Mouse (Mus musculus): ENCODE results near the gene Clic4. TPM values are rescaled to one million over a fixed set of nuclear protein-coding genes. Genes with fewer than 3 reads are reported as not detected.

The Clic4 gene
- polyA plus RNA-seq, 1 experiment from 2014 or later = 66.9 TPM

DNA sequence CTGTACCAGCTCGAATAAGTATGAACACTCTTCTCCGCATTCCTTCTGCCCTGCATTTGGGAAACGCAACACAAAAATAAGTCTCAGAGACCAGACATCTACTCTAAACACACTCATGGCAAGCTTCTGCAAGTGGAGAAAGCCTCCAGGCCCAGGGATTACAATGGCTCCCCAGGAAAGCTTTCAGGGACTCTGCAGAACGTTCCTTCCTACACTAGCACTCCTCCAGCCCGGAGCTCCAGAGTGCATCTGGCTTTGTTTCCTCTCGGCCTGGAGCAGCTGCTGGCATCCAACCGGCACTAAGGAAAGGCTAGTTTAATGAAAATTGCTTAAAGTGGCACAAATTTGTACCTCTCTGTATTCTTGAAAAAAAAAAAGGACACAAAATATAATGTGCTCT, 14.1 kb downstream of the Clic4 start:
- WGBS = 45% methylated on average over 7 of the region's 7 CpGs
- ATAC-seq = no peak
- peak overlapping the region; percentile 35; the same call in 1 of the 2 replicates for H3K4me2 ChIP-seq (replicated peaks; ENCODE audit: low read depth)

DNA sequence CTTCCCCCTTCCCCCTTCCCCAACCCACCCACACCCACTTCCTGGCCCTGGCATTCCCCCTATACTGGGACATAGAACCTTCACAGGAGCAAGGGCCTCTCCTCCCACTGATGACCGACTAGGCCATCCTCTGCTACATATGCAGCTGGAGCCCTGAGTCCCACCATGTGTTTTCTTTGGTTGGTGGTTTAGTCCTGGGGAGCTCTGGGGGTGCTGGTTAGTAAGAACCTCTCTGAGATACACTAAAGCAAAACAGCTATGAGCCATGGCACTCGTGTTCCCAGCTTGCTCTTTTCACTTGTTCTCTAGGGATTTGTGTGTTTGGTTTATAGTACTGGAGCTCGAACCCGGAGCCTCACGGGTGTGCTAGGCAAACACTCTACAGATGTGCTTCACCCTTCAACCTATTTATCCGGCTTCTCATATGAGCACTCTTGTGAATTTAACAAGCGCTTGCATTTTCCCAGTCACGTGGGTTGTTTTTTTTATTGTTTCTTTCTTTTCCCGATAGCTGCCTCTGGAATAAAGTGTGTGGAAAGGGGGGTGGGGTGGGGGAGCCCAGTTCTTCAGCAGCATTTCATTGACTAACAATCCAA, 14.6 kb downstream of the Clic4 start:
- no peak for ATAC-seq
- no peak for TF ChIP-seq CTCF (IDR thresholded peaks at IDR 0.05; ENCODE audit: low read depth)
- peak overlapping the region; percentile 35; the same call in 1 of the 2 replicates for H3K4me2 ChIP-seq (replicated peaks; ENCODE audit: low read depth)
- H3K4me3 ChIP-seq (ENCODE audit: low read depth, low read length) = no peak overlapping the region
- H3K36me3 ChIP-seq (ENCODE audit: control insufficient read depth, insufficient read depth) = peaks cover 7% of the 10 kb centered on the region; the same call in 1 of the 2 replicates
- H3K4me1 ChIP-seq (replicated peaks; ENCODE audit: control insufficient read depth, insufficient read depth, low read length) = 0 out of 2 replicates have a peak, but pooled peaks cover 2% of the 10 kb centered on the region
- no peaks in the 10 kb centered on the region for H3K27me3 ChIP-seq (replicated peaks; ENCODE audit: control insufficient read depth, insufficient read depth, low read length)
- no peak overlapping the region for H3K9ac ChIP-seq (ENCODE audit: low read depth, low read length)
- H3K27ac ChIP-seq (ENCODE audit: low read depth, low read length) = no peak overlapping the region
- no peaks in the 10 kb centered on the region for H3K9me3 ChIP-seq (ENCODE audit: control insufficient read depth)
- 57% methylated on average over 9 of the region's 9 CpGs for WGBS

More for the DNA sequence above, 14.1 kb downstream of the Clic4 start:
- no peak for TF ChIP-seq CTCF (IDR thresholded peaks at IDR 0.05; ENCODE audit: low read depth)
- H3K4me3 ChIP-seq (ENCODE audit: low read depth, low read length) = no peak overlapping the region
- H3K36me3 ChIP-seq (ENCODE audit: control insufficient read depth, insufficient read depth) = peaks cover 7% of the 10 kb centered on the region; the same call in 1 of the 2 replicates
- H3K9me3 ChIP-seq (ENCODE audit: control insufficient read depth) = no peaks in the 10 kb centered on the region
- H3K9ac ChIP-seq (ENCODE audit: low read depth, low read length) = no peak overlapping the region
- 0 out of 2 replicates have a peak, but pooled peaks cover under 1% of the 10 kb centered on the region for H3K4me1 ChIP-seq (replicated peaks; ENCODE audit: control insufficient read depth, insufficient read depth, low read length)
- H3K27ac ChIP-seq (ENCODE audit: low read depth, low read length) = no peak overlapping the region
- no peaks in the 10 kb centered on the region for H3K27me3 ChIP-seq (replicated peaks; ENCODE audit: control insufficient read depth, insufficient read depth, low read length)

DNA sequence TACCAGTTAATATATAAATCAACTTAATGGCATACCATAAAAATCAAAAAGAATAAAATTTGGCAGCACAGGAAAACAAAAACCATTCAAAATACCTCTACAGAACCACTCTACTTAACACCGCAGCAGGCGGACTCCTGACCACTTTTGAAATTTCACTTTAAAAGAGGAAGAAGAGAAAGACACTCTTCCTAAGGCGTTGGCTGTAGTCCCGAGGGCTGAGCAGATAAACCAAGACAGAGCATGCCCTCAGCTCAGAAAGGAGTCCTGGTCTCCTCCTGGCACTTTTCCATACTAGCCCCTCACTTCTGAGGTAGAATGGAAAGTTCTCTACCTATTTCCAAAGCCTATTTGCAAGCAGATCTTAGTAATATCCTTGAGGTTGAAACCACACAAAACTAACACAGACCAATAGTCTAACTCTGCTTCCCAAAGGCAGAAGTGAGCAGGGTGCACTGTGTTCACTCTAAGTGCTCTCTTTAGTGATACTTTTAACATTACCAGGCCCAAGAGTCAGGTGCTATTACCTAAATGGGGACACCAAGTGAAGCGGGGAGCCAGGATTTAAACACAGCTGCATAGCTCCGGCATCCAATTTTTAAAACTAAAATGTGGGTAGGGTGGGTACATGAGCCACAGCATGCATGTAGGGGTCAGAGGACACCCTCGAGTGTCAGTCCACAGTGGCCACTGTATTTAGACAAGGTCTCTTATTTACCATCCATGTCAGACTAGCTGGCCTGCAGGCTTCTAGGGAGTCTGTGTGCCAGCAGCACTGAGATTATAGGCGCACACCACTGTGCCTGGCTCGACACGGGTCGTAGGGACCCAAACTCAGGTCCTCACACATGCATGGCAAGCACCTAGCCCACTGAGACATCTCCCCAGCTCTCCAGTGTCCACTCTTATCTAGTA, 15.8 kb downstream of the Clic4 start:
- ATAC-seq = no peak
- Histone ChIP-seq H3K4me2 (replicated peaks; ENCODE audit: low read depth) (no peak overlapping the region), H3K27me3 (replicated peaks; ENCODE audit: control insufficient read depth, insufficient read depth, low read length) (no peaks in the 10 kb centered on the region), H3K36me3 (ENCODE audit: control insufficient read depth, insufficient read depth) (peaks cover 4% of the 10 kb centered on the region; the same call in 1 of the 2 replicates), H3K9me3 (ENCODE audit: control insufficient read depth) (no peaks in the 10 kb centered on the region), H3K9ac (ENCODE audit: low read depth, low read length) (no peak overlapping the region), H3K4me3 (ENCODE audit: low read depth, low read length) (no peak overlapping the region), H3K27ac (ENCODE audit: low read depth, low read length) (no peak overlapping the region), H3K4me1 (replicated peaks; ENCODE audit: control insufficient read depth, insufficient read depth, low read length) (0 out of 2 replicates have a peak, but pooled peaks cover 2% of the 10 kb centered on the region)
- TF ChIP-seq CTCF (IDR thresholded peaks at IDR 0.05; ENCODE audit: low read depth) = no peak
- WGBS = 81% methylated on average over 11 of the region's 11 CpGs

DNA sequence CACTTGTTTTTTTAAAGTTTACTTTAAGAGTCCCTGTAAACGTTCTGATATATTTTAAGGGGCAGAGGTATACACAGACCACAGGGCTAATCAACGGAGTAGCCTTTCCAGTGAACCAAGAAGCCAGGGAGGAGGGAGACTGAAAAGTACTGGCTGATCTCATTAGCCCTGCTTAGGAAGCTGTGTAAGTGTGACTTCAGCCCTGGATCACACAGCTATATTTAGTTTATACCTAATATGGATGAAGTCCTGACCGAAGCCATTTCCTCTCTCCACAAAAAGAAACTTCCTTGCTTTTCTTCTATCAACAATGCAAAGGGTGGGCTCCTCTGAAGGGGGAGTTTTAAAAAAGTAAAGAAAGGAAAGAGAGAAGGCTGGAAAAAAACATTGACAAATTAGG, 17.8 kb downstream of the Clic4 start:
- Histone ChIP-seq H3K27me3 (replicated peaks; ENCODE audit: control insufficient read depth, insufficient read depth, low read length) (no peaks in the 10 kb centered on the region), H3K4me3 (ENCODE audit: low read depth, low read length) (no peak overlapping the region), H3K4me2 (replicated peaks; ENCODE audit: low read depth) (no peak overlapping the region), H3K9ac (ENCODE audit: low read depth, low read length) (no peak overlapping the region), H3K27ac (ENCODE audit: low read depth, low read length) (peak overlapping the region; percentile 67; the same call in 1 of the 2 replicates), H3K4me1 (replicated peaks; ENCODE audit: control insufficient read depth, insufficient read depth, low read length) (0 out of 2 replicates have a peak, but pooled peaks cover 2% of the 10 kb centered on the region), H3K36me3 (ENCODE audit: control insufficient read depth, insufficient read depth) (no peaks in the 10 kb centered on the region), H3K9me3 (ENCODE audit: control insufficient read depth) (no peaks in the 10 kb centered on the region)
- TF ChIP-seq CTCF (IDR thresholded peaks at IDR 0.05; ENCODE audit: low read depth) = no peak
- 0 out of 2 replicates have a peak, but pooled peaks have one; percentile 25 for ATAC-seq
- WGBS = 44% methylated on average over 3 of the region's 3 CpGs

DNA sequence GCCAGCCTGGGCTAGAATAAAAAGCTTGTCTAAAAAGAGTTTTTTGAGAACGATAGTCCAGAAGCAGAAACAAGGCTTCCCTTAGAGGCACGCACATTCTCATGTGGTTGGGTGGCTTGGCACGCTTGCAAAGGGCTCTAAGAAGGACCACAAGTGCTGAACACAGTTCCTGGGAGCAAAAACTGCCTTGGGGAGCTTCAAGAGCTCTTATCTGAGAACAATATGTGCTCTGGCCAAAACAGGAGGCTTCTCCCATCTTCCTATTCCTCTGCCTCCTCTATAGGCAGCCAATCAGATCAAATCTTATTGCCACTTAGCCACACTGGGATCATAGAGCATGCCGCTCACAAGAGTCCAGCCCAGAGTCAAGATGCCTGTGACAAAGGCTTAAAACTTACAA, 18.3 kb downstream of the Clic4 start:
- no peak for ATAC-seq
- no peak overlapping the region for H3K4me2 ChIP-seq (replicated peaks; ENCODE audit: low read depth)

More for the DNA sequence above, 18.3 kb downstream of the Clic4 start:
- no peaks in the 10 kb centered on the region for H3K36me3 ChIP-seq (ENCODE audit: control insufficient read depth, insufficient read depth)
- no peak for TF ChIP-seq CTCF (IDR thresholded peaks at IDR 0.05; ENCODE audit: low read depth)
- H3K4me1 ChIP-seq (replicated peaks; ENCODE audit: control insufficient read depth, insufficient read depth, low read length) = 0 out of 2 replicates have a peak, but pooled peaks cover 2% of the 10 kb centered on the region
- H3K9me3 ChIP-seq (ENCODE audit: control insufficient read depth) = no peaks in the 10 kb centered on the region
- H3K4me3 ChIP-seq (ENCODE audit: low read depth, low read length) = no peak overlapping the region
- no peak overlapping the region for H3K9ac ChIP-seq (ENCODE audit: low read depth, low read length)
- H3K27me3 ChIP-seq (replicated peaks; ENCODE audit: control insufficient read depth, insufficient read depth, low read length) = no peaks in the 10 kb centered on the region
- H3K27ac ChIP-seq (ENCODE audit: low read depth, low read length) = peak overlapping the region; percentile 67
- WGBS = 66% methylated on average over 4 of the region's 4 CpGs
